Mouse (Mus musculus) C2C12 (cell line): ENCODE measurements at regions not wholly inside any gene's neighbourhood (a gene's known extent, or its start where the extent isn't known, plus 50 kb on each side); places are given as distances from the start of the nearest gene placed in this dataset.

Source experiments
- H3K27me3 ChIP-seq: one replicate; pipeline ENCODE4 v1.6.1; 2011; ENCODE audit not compliant: control insufficient read depth, insufficient read depth, insufficient read length
- H3K36me3 ChIP-seq: one replicate; pipeline ENCODE4 v1.6.1; 2011; ENCODE audit not compliant: control insufficient read depth, insufficient read depth
- H3K4me3 ChIP-seq: one replicate; pipeline ENCODE4 v1.5.1; 2011; ENCODE audit warnings: mild to moderate bottlenecking, control low read depth; ENCODE audit not compliant: poor library complexity, insufficient read depth, severe bottlenecking
- H3K79me2 ChIP-seq: one replicate; pipeline ENCODE4 v1.6.1; 2011; ENCODE audit not compliant: control insufficient read depth, insufficient read depth
- H3K79me3 ChIP-seq: one replicate; pipeline ENCODE4 v1.6.1; 2011; ENCODE audit warnings: low read depth, control low read depth
- H3ac ChIP-seq: one replicate; pipeline ENCODE3; 2011; ENCODE audit warnings: low read depth; ENCODE audit not compliant: control insufficient read depth, insufficient read length
- CEBPB ChIP-seq: IDR thresholded peaks from one replicate; pipeline ENCODE4 v1.6.1; 2011; ENCODE audit warnings: low read depth, mild to moderate bottlenecking, control low read depth, moderate library complexity
- CTCF ChIP-seq: IDR thresholded peaks from one replicate; pipeline ENCODE4 v1.5.1; 2011; ENCODE audit not compliant: control insufficient read depth, insufficient read depth, insufficient read length
- FOSL1 ChIP-seq: IDR thresholded peaks from one replicate; pipeline ENCODE4 v1.8.0; 2011; ENCODE audit warnings: mild to moderate bottlenecking, low read length; ENCODE audit not compliant: poor library complexity, insufficient read depth, severe bottlenecking
- MAX ChIP-seq: IDR thresholded peaks from one replicate; pipeline ENCODE4 v1.6.1; 2011; ENCODE audit warnings: mild to moderate bottlenecking, control low read depth
- MYOD1 ChIP-seq: IDR thresholded peaks from one replicate; pipeline ENCODE4 v1.6.1; 2011; ENCODE audit warnings: low read depth; ENCODE audit not compliant: control insufficient read depth, insufficient read length
- MYOG ChIP-seq: IDR thresholded peaks from one replicate; pipeline ENCODE4 v1.6.1; 2011; ENCODE audit not compliant: control insufficient read depth, insufficient read length; ENCODE audit errors: extremely low read depth
- USF1 ChIP-seq: IDR thresholded peaks from one replicate; pipeline ENCODE4 v1.6.1; 2011; ENCODE audit warnings: low read depth, mild to moderate bottlenecking, control low read depth, moderate library complexity

- TF ChIP-seq MYOD1 (peak; percentile 79), CTCF (no peak), CEBPB (no peak)
- H3ac ChIP-seq = peak overlapping the region; percentile 39
- no peaks in the 10 kb centered on the region for H3K36me3 ChIP-seq
- H3K79me2 ChIP-seq = no peaks in the 10 kb centered on the region
- H3K27me3 ChIP-seq = no peaks in the 10 kb centered on the region
- H3K4me3 ChIP-seq = no peak overlapping the region
- H3K79me3 ChIP-seq = no peaks in the 10 kb centered on the region
Observed at GRCm38 (mm10) chr6:117614386-117614785, 226.6 kb upstream of the Zfp637 start.

DNA sequence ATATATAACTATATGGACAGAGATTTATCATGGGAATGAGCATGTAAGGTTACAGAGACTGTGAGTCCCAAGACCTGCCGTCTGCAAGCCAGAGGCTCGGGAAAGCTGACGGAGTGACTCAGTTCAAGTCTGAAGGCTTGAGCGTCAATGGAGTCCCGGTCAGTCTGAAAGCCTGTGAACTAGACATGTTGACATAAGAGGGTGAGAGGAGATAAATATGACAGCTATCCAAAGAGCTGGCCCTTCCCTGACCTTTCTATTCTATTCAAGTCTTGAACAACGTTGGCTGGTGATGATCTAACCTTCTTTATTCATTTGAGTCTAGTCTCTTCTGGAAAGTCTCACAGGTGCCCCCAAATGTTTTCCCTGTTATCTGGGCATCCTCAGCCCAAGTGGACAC, 223.8 kb upstream of the Zfp637 start:
- H3K79me3 ChIP-seq = no peaks in the 10 kb centered on the region
- no peaks in the 10 kb centered on the region for H3K79me2 ChIP-seq
- no peak for TF ChIP-seq MYOD1
- TF ChIP-seq CTCF = no peak
- TF ChIP-seq CEBPB = no peak
- TF ChIP-seq FOSL1 = no peak
- TF ChIP-seq USF1 = no peak
- TF ChIP-seq MYOG = no peak
- no peak for TF ChIP-seq MAX
- no peaks in the 10 kb centered on the region for H3K27me3 ChIP-seq
- H3K4me3 ChIP-seq = no peak overlapping the region
- no peaks in the 10 kb centered on the region for H3K36me3 ChIP-seq
- H3ac ChIP-seq = no peak overlapping the region

DNA sequence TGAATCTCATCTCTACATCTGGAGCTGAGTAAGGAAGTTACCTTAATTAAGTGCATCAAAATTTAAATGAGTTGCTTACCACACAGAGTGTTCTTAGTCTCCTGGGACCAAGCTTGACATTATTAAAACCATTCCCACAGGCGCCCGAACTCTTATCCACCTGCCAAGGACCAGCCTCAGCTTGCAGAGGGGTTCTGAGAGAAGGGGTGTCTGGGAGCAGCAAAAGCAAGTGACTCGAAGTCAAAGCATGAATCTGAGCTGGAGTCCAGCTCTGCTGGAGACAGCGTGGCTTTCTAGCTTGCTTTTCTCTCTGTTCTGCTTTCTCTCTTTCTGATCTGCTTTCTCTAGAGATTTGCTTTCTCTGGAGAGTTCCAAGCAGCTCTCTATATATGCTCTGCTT, 223.0 kb upstream of the Zfp637 start:
- no peak for TF ChIP-seq MYOG
- TF ChIP-seq USF1 = no peak
- TF ChIP-seq MYOD1 = no peak
- Histone ChIP-seq H3K79me2 (no peaks in the 10 kb centered on the region), H3ac (no peak overlapping the region), H3K27me3 (no peaks in the 10 kb centered on the region), H3K36me3 (no peaks in the 10 kb centered on the region), H3K4me3 (no peak overlapping the region), H3K79me3 (no peaks in the 10 kb centered on the region)

GRCm38 (mm10) chr6:117619606-117620005, 221.4 kb upstream of the Zfp637 start:
- Histone ChIP-seq H3K79me2 (no peaks in the 10 kb centered on the region), H3K79me3 (no peaks in the 10 kb centered on the region), H3ac (no peak overlapping the region), H3K36me3 (no peaks in the 10 kb centered on the region), H3K27me3 (no peaks in the 10 kb centered on the region), H3K4me3 (no peak overlapping the region)
- TF ChIP-seq MYOG = no peak
- TF ChIP-seq CEBPB = no peak

- H3K27me3 ChIP-seq = no peaks in the 10 kb centered on the region
- TF ChIP-seq FOSL1 = no peak
- TF ChIP-seq MYOG = no peak
- no peak for TF ChIP-seq MYOD1
- TF ChIP-seq CEBPB = no peak
- no peak for TF ChIP-seq MAX
- TF ChIP-seq USF1 = no peak
- TF ChIP-seq CTCF = no peak
- H3K79me2 ChIP-seq = no peaks in the 10 kb centered on the region
- no peak overlapping the region for H3ac ChIP-seq
- no peaks in the 10 kb centered on the region for H3K36me3 ChIP-seq
- H3K4me3 ChIP-seq = no peak overlapping the region
- no peaks in the 10 kb centered on the region for H3K79me3 ChIP-seq
Observed at GRCm38 (mm10) chr6:117622446-117622845, 218.5 kb upstream of the Zfp637 start.

- H3K79me2 ChIP-seq = no peaks in the 10 kb centered on the region
- H3K4me3 ChIP-seq = no peak overlapping the region
- H3K27me3 ChIP-seq = no peaks in the 10 kb centered on the region
- H3K36me3 ChIP-seq = no peaks in the 10 kb centered on the region
- no peak overlapping the region for H3ac ChIP-seq
- no peak for TF ChIP-seq CTCF
- no peaks in the 10 kb centered on the region for H3K79me3 ChIP-seq
Observed at GRCm38 (mm10) chr6:117622946-117623345, 218.0 kb upstream of the Zfp637 start.
